Mouse (Mus musculus) CH12.LX (cell line): Measurements from ENCODE around the gene Fhl5. TPM values are rescaled to one million over a fixed set of nuclear protein-coding genes. Genes with fewer than 3 reads are reported as not detected.

Source experiments
- DNase-seq: peaks from one replicate; pipeline ENCODE4 v3.0.0-alpha.2; 2013; ENCODE audit errors: extremely low read depth
- H3K27ac ChIP-seq: 2 replicates; pipeline ENCODE4 v1.5.1; 2012; ENCODE audit warnings: low read depth, mild to moderate bottlenecking, control low read depth, moderate library complexity; ENCODE audit not compliant: insufficient read depth
- H3K27me3 ChIP-seq: replicated peaks from 2 replicates; pipeline ENCODE3; 2012; ENCODE audit warnings: inconsistent platforms
- H3K36me3 ChIP-seq, 2 experiments: replicated peaks in 1 of 2; 2 replicates each; pipeline versions ENCODE3 to v1.6.1; 2012; ENCODE audit warnings: inconsistent platforms in 1 of 2, low read length in 1 of 2, mild to moderate bottlenecking in 1 of 2, mixed read lengths in 1 of 2, moderate library complexity in 1 of 2; ENCODE audit not compliant: control insufficient read depth in 1 of 2, insufficient read depth in 1 of 2
- H3K4me1 ChIP-seq, 2 experiments: 2 replicates each; pipeline ENCODE4 v1.6.1; 2012; ENCODE audit warnings: inconsistent platforms in 1 of 2, moderate library complexity in 1 of 2; ENCODE audit not compliant: insufficient read depth in 2 of 2, control insufficient read depth in 1 of 2
- H3K4me2 ChIP-seq: 2 replicates; pipeline ENCODE4 v1.6.1; 2012; ENCODE audit warnings: low read depth, mild to moderate bottlenecking, control low read depth; ENCODE audit not compliant: poor library complexity, insufficient read depth, severe bottlenecking
- H3K4me3 ChIP-seq, 3 experiments: fragments of 150-350 bp in 1 of 3; sonication (generic) in 1 of 3; replicated peaks in 1 of 3; 2 replicates each; pipeline versions ENCODE3 to v1.5.1; 2011 to 2012; ENCODE audit warnings: low read depth in 2 of 3, low read length in 2 of 3, mild to moderate bottlenecking in 2 of 3, moderate library complexity in 2 of 3, control low read depth in 1 of 3, improper control_type of control experiment in 1 of 3, inconsistent platforms in 1 of 3, mixed read lengths in 1 of 3; ENCODE audit not compliant: poor library complexity in 1 of 3
- H3K79me2 ChIP-seq: replicated peaks from 2 replicates; pipeline ENCODE4 v1.6.1; 2012; ENCODE audit warnings: mild to moderate bottlenecking, moderate library complexity; ENCODE audit not compliant: control insufficient read depth, poor library complexity, insufficient read depth, severe bottlenecking; ENCODE audit errors: extremely low read depth
- H3K9ac ChIP-seq: 2 replicates; pipeline ENCODE4 v1.6.1; 2012; ENCODE audit warnings: low read depth, mild to moderate bottlenecking, control low read depth, moderate library complexity; ENCODE audit not compliant: insufficient read depth
- H3K9me3 ChIP-seq: replicated peaks from 2 replicates; pipeline ENCODE3; 2012; ENCODE audit warnings: low read length, inconsistent platforms, mixed read lengths
- CHD1 ChIP-seq: IDR thresholded peaks from 2 replicates; pipeline ENCODE4 v1.6.1; 2012; ENCODE audit warnings: low read depth, low read length, improper control_type of control experiment, inconsistent platforms
- CTCF ChIP-seq, 2 experiments: IDR thresholded peaks in 1 of 2; conservative IDR thresholded peaks in 1 of 2; 2 replicates each; pipeline ENCODE4 v1.5.1; 2011 to 2012; ENCODE audit warnings: low read depth in 2 of 2, low read length in 2 of 2, improper control_type of control experiment in 1 of 2, inconsistent platforms in 1 of 2, mild to moderate bottlenecking in 1 of 2, moderate library complexity in 1 of 2
- E2F4 ChIP-seq: IDR thresholded peaks from 2 replicates; pipeline ENCODE4 v1.6.1; 2011; ENCODE audit warnings: low read depth, low read length, improper control_type of control experiment; ENCODE audit not compliant: insufficient replicate concordance
- EP300 ChIP-seq: IDR thresholded peaks from 2 replicates; pipeline ENCODE4 v1.6.1; 2011; ENCODE audit warnings: low read length, improper control_type of control experiment
- ETS1 ChIP-seq: conservative IDR thresholded peaks from 2 replicates; pipeline ENCODE4 v1.6.1; 2012; ENCODE audit warnings: low read depth, mild to moderate bottlenecking, inconsistent platforms, low read length, improper control_type of control experiment, moderate library complexity
- GABPA ChIP-seq: IDR thresholded peaks from 2 replicates; pipeline ENCODE4 v1.6.1; 2012; ENCODE audit warnings: low read depth, low read length, improper control_type of control experiment, inconsistent platforms; ENCODE audit not compliant: insufficient replicate concordance
- MEF2A ChIP-seq: IDR thresholded peaks from 2 replicates; pipeline ENCODE4 v1.6.1; 2014; ENCODE audit warnings: low read depth, mild to moderate bottlenecking, inconsistent platforms, low read length, improper control_type of control experiment, borderline replicate concordance
- MYC ChIP-seq: IDR thresholded peaks from 2 replicates; pipeline ENCODE4 v1.6.1; 2011; ENCODE audit warnings: low read depth, mild to moderate bottlenecking, improper control_type of control experiment, low read length
- NELFE ChIP-seq: IDR thresholded peaks from 2 replicates; pipeline ENCODE4 v1.6.1; 2011; ENCODE audit warnings: low read depth, low read length, improper control_type of control experiment
- NRF1 ChIP-seq: IDR thresholded peaks from 2 replicates; pipeline ENCODE4 v1.6.1; 2014; ENCODE audit warnings: low read depth, mild to moderate bottlenecking, inconsistent platforms, low read length, improper control_type of control experiment, moderate library complexity
- RAD21 ChIP-seq: IDR thresholded peaks from 2 replicates; pipeline ENCODE4 v1.6.1; 2011; ENCODE audit warnings: low read depth, mild to moderate bottlenecking, low read length, improper control_type of control experiment, moderate library complexity
- RCOR1 ChIP-seq: conservative IDR thresholded peaks from 2 replicates; pipeline ENCODE4 v1.6.1; 2012; ENCODE audit warnings: low read depth, mild to moderate bottlenecking, inconsistent platforms, low read length, improper control_type of control experiment
- SIN3A ChIP-seq: IDR thresholded peaks from 2 replicates; pipeline ENCODE4 v1.6.1; 2012; ENCODE audit warnings: low read length, improper control_type of control experiment, inconsistent platforms
- SMC3 ChIP-seq: IDR thresholded peaks from 2 replicates; pipeline ENCODE4 v1.6.1; 2011; ENCODE audit warnings: low read depth, low read length, improper control_type of control experiment
- TBP ChIP-seq: conservative IDR thresholded peaks from 2 replicates; pipeline ENCODE4 v1.6.1; 2011; ENCODE audit warnings: low read depth, low read length, improper control_type of control experiment
- TCF12 ChIP-seq: IDR thresholded peaks from 2 replicates; pipeline ENCODE4 v1.6.1; 2014; ENCODE audit warnings: low read depth, mild to moderate bottlenecking, inconsistent platforms, low read length, improper control_type of control experiment
- USF1 ChIP-seq: IDR thresholded peaks from 2 replicates; pipeline ENCODE4 v1.6.1; 2014; ENCODE audit warnings: low read depth, mild to moderate bottlenecking, inconsistent platforms, low read length, improper control_type of control experiment
- USF2 ChIP-seq: conservative IDR thresholded peaks from 2 replicates; pipeline ENCODE4 v1.6.1; 2011; ENCODE audit warnings: low read depth, low read length, improper control_type of control experiment
- ZMIZ1 ChIP-seq: IDR thresholded peaks from 2 replicates; pipeline ENCODE4 v1.6.1; 2012; ENCODE audit warnings: low read depth, mild to moderate bottlenecking, inconsistent platforms, low read length, improper control_type of control experiment
- ZNF384 ChIP-seq: IDR thresholded peaks from 2 replicates; pipeline ENCODE4 v1.6.1; 2012; ENCODE audit warnings: low read depth, low read length, improper control_type of control experiment, inconsistent platforms
- dilution Hi-C: fragments of 300-500 bp; cut with MboI; formaldehyde crosslinking; loops from 2 replicates; pipeline ENCODE4 v1.14.3; 2020; ENCODE audit warnings: low sequenced_read_pairs; ENCODE audit not compliant: extremely low pct_unique_long_range_greater_than_20kb, extremely low pct_ligation_motif_present
- in situ Hi-C: fragments of 300-500 bp; cut with MboI; formaldehyde crosslinking; loops from 3 replicates; pipeline ENCODE4 v1.14.3; 2019; ENCODE audit warnings: low sequenced_read_pairs, low pct_ligation_motif_present, low pct_unique_long_range_greater_than_20kb, mixed read lengths
- polyA plus RNA-seq: library from polyadenylated mRNA; unstranded; fragments of >175 nt; gene quantifications from 2 replicates; pipeline ENCODE4 v1.2.1, GENCODE M21; 2012; ENCODE audit warnings: low read depth; ENCODE audit not compliant: insufficient read length
- total RNA-seq, 2 experiments: library from RNA; depleted of rRNA; stranded (reverse); fragments of 300-350 nt in 1 of 2; fragments of >200 nt in 1 of 2; gene quantifications; 2 replicates each; pipeline ENCODE4 v1.2.3; 2012 to 2014

The Fhl5 gene
- total and polyA plus RNA-seq, 3 experiments: not detected

DNA sequence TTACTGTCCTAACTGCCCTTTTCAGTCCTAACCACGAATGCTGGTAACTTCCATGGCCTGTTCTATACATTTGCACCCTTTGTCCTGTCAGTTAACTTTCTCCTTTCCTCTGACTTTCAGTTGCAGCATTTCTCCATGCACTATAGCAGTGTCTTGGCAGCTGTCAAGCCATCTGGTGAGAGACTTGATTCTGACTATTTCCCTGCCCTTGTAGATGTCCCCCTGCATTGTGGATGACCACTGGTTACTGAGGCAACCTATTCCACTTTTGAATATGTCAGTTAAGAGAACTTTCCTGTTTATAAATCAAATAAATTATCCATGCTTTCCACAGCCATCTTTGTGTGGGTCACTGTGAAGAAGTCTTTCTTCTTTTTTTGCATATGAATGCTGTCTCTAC, 45.4 kb downstream of the Fhl5 start:
- Histone ChIP-seq H3K4me1 (0 out of 4 replicates have a peak, but pooled peaks cover 0 to 2% of the 10 kb centered on the region in 2 experiments), H3K79me2 (no peaks in the 10 kb centered on the region), H3K4me2 (no peak overlapping the region), H3K4me3 (no peak overlapping the region), H3K27ac (no peak overlapping the region), H3K9me3 (no peaks in the 10 kb centered on the region), H3K9ac (no peak overlapping the region), H3K36me3 (no peaks in the 10 kb centered on the region), H3K27me3 (no peaks in the 10 kb centered on the region)
- no peak for DNase-seq
- in situ Hi-C loops (no loop called here), dilution Hi-C loops (no loop called here)
- no peak for TF ChIP-seq RCOR1
- no peak for TF ChIP-seq USF1
- TF ChIP-seq MEF2A: no peak
- no peak for TF ChIP-seq ZMIZ1
- no peak for TF ChIP-seq CTCF (conservative IDR thresholded peaks at IDR 0.05 in 1 of 2, IDR thresholded peaks at IDR 0.05 in 1 of 2; ENCODE audit: low read depth in 2 of 2, low read length in 2 of 2)
- TF ChIP-seq CHD1: no peak
- no peak for TF ChIP-seq SMC3
- TF ChIP-seq NELFE: no peak
- no peak for TF ChIP-seq GABPA
- TF ChIP-seq USF2: no peak
- no peak for TF ChIP-seq E2F4
- no peak for TF ChIP-seq ETS1
- TF ChIP-seq TBP: no peak
- TF ChIP-seq NRF1: no peak
- TF ChIP-seq EP300: no peak
- no peak for TF ChIP-seq TCF12
- no peak for TF ChIP-seq ZNF384
- no peak for TF ChIP-seq MYC

- in situ Hi-C loops (no loop called here), dilution Hi-C loops (no loop called here)
- Histone ChIP-seq H3K4me1 (no peaks in the 10 kb centered on the region), H3K27ac (no peak overlapping the region), H3K79me2 (no peaks in the 10 kb centered on the region), H3K36me3 (no peaks in the 10 kb centered on the region), H3K9ac (no peak overlapping the region), H3K27me3 (no peaks in the 10 kb centered on the region), H3K4me3 (no peak overlapping the region), H3K4me2 (no peak overlapping the region), H3K9me3 (no peaks in the 10 kb centered on the region)
- peak; percentile 13 for DNase-seq
- TF ChIP-seq GABPA (no peak), SIN3A (no peak), NELFE (no peak), MYC (no peak), RAD21 (peak; percentile 63), SMC3 (peak; percentile 57), CTCF (conservative IDR thresholded peaks at IDR 0.05 in 1 of 2, IDR thresholded peaks at IDR 0.05 in 1 of 2; ENCODE audit: low read depth in 2 of 2, low read length in 2 of 2) (peak in 1 of 2 experiments; percentile 69; a peak in 2 of 4 replicates), E2F4 (no peak)
These were observed 63.0 kb downstream of the Fhl5 start for GRCm38 (mm10) chr4:25179617-25180208.

Other genes starting within 250 kb of the Fhl5 start
- 16.8 and 18.1 TPM in 2 replicates for gene Ufl1, start 38.9 kb upstream of the Fhl5 start, total RNA-seq (2012; rRNA removed)
- 21.8 and 22.7 TPM in 2 replicates for gene Ufl1, start 38.9 kb upstream of the Fhl5 start, total RNA-seq (2014; rRNA removed)
- 27.9 and 29.6 TPM in 2 replicates for gene Ufl1, start 38.9 kb upstream of the Fhl5 start, polyA plus RNA-seq